Mouse (Mus musculus) liver, embryonic 14.5 days (tissue): ENCODE data around the gene Shld2. TPM values are rescaled to one million over a fixed set of nuclear protein-coding genes. Genes with fewer than 3 reads are reported as not detected.

Experiments
- ATAC-seq: fragments of 200-750 bp; cut with Nextera tagmentation; 2 replicates; pipeline ENCODE4 v1.8.0; 2017; ENCODE audit warnings: moderate number of reproducible peaks, mild to moderate bottlenecking, moderate library complexity; ENCODE audit not compliant: insufficient read depth
- DNase-seq, 3 experiments: peaks; one replicate each; pipeline ENCODE4 v3.0.0-alpha.2; 2012 to 2013; ENCODE audit warnings: low read depth in 3 of 3, low spot score in 3 of 3
- H3K27ac ChIP-seq: fragments of 300-500 bp; sonication (generic); 2 replicates; pipeline ENCODE4 v1.5.1; 2014; ENCODE audit warnings: moderate library complexity, mild to moderate bottlenecking, control low read depth, inconsistent platforms
- H3K27me3 ChIP-seq: fragments of 300-500 bp; sonication (generic); 2 replicates; pipeline ENCODE4 v1.6.1; 2014; ENCODE audit warnings: mild to moderate bottlenecking, low read length, moderate library complexity; ENCODE audit not compliant: control insufficient read depth, insufficient read depth
- H3K36me3 ChIP-seq: fragments of 300-500 bp; sonication (generic); replicated peaks from 2 replicates; pipeline ENCODE4 v1.6.1; 2014; ENCODE audit warnings: low read depth; ENCODE audit not compliant: control insufficient read depth, insufficient read depth
- H3K4me1 ChIP-seq, 2 experiments: fragments of 200-500 bp in 1 of 2; fragments of 300-500 bp in 1 of 2; sonication (generic) in 1 of 2; replicated peaks; 2 replicates each; pipeline ENCODE4 v1.6.1; 2012 to 2014; ENCODE audit warnings: antibody characterized with exemption in 1 of 2, inconsistent platforms in 1 of 2, low read length in 1 of 2; ENCODE audit not compliant: control insufficient read depth in 2 of 2, insufficient read depth in 2 of 2
- H3K4me2 ChIP-seq: fragments of 300-500 bp; sonication (generic); 2 replicates; pipeline ENCODE4 v1.6.1; 2014; ENCODE audit warnings: low read depth, mild to moderate bottlenecking, control low read depth, moderate library complexity
- H3K4me3 ChIP-seq, 2 experiments: fragments of 200-500 bp in 1 of 2; fragments of 300-500 bp in 1 of 2; sonication (generic) in 1 of 2; 2 replicates each; pipeline ENCODE4 v1.5.1; 2012 to 2014; ENCODE audit warnings: low read depth in 2 of 2, low read length in 2 of 2, mild to moderate bottlenecking in 2 of 2, control low read depth in 1 of 2, inconsistent platforms in 1 of 2, moderate library complexity in 1 of 2; ENCODE audit not compliant: insufficient read depth in 1 of 2
- H3K9ac ChIP-seq: fragments of 300-500 bp; sonication (generic); replicated peaks from 2 replicates; pipeline ENCODE4 v1.6.1; 2014; ENCODE audit warnings: mild to moderate bottlenecking, control low read depth, moderate library complexity
- H3K9me3 ChIP-seq: fragments of 300-500 bp; sonication (generic); 2 replicates; pipeline ENCODE4 v1.6.1; 2016; ENCODE audit warnings: low read length, mixed read lengths; ENCODE audit not compliant: control insufficient read depth
- CTCF ChIP-seq: IDR thresholded peaks from 2 replicates; pipeline ENCODE4 v1.5.1; 2016; ENCODE audit warnings: antibody characterized with exemption, low read depth, control low read depth
- EP300 ChIP-seq: IDR thresholded peaks from 2 replicates; pipeline ENCODE4 v1.6.1; 2016; ENCODE audit warnings: antibody characterized with exemption, low read depth
- WGBS: fragments of 180-500 bp; shearing (Covaris S2); extraction: QIAGEN DNeasy Blood & Tissue Kit; methylation state at CpG from one replicate; pipeline ENCODE4 v1.1.7; 2014; ENCODE audit not compliant: insufficient replicate concordance; 5-methylcytosine and 5-hydroxymethylcytosine counted together
- polyA plus RNA-seq, 2 experiments: library from polyadenylated mRNA; depleted of rRNA in 1 of 2; stranded (reverse) in 1 of 2; unstranded in 1 of 2; fragments of >200 nt; fragmentation: Nextera tagmentation in 1 of 2; extraction: Ambion mirVana in 1 of 2; gene quantifications; 2 replicates each; pipeline versions ENCODE4 v1.2.1 to v1.2.3; 2012 to 2014

Gene Shld2
- polyA plus RNA-seq, 2 experiments, result 3.0 to 4.8 TPM

DNA sequence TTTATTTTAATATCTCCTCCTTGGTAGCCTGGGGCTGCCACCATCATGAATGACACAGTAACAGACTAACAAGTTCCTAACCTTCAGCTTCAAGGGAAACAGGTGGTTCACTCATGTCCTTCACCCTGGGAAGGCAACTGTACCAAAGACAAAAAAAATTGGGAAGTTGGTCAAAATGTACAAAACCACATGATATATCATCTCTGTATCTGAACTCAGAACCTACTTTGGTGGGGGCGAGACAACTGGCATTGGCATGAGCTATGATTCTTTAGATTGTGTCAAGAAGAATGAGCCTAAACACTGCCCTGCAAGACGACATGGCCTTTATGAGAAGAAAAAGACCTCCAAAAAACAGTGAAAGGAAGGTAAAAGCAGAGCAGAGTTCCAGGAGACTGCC lies 29.5 kb downstream of the Shld2 start:
- ATAC-seq (no peak), DNase-seq (no peak)
- no peaks in the 10 kb centered on the region for H3K36me3 ChIP-seq
- WGBS, result 36% methylated on average over 2 of the region's 2 CpGs
- H3K27me3 ChIP-seq, result no peaks in the 10 kb centered on the region
- no peaks in the 10 kb centered on the region for H3K4me1 ChIP-seq
- TF ChIP-seq EP300, result no peak
- no peak for TF ChIP-seq CTCF
- no peaks in the 10 kb centered on the region for H3K9me3 ChIP-seq
- H3K27ac ChIP-seq, result no peak overlapping the region
- no peak overlapping the region for H3K9ac ChIP-seq
- no peak overlapping the region for H3K4me2 ChIP-seq
- H3K4me3 ChIP-seq, result no peak overlapping the region

DNA sequence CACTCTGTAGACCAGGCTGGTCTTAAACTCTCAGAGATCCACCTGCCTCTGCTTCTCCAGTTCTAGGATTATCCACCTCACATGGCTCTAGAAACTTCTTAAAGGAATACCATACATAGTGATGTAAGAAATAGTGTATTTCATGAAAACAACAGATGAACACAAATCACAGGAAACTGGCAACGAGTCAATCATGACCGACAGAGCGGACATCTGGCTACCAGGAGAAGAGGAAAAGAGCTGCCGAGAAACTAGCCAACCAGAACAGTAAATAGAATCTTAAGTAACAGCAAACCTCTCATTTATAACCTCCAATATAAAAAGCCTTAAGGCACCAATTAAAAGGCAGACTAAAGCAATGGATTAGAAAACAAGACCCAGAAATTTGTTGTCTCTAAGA lies 30.6 kb downstream of the Shld2 start:
- no peak overlapping the region for H3K9ac ChIP-seq
- H3K36me3 ChIP-seq, result no peaks in the 10 kb centered on the region
- TF ChIP-seq CTCF (no peak), EP300 (no peak)
- H3K9me3 ChIP-seq, result no peaks in the 10 kb centered on the region
- no peak overlapping the region for H3K27ac ChIP-seq
- no peaks in the 10 kb centered on the region for H3K4me1 ChIP-seq
- no peak overlapping the region for H3K4me3 ChIP-seq
- WGBS, result 59% methylated on average over 4 of the region's 4 CpGs
- H3K27me3 ChIP-seq, result no peaks in the 10 kb centered on the region
- no peak for DNase-seq
- H3K4me2 ChIP-seq, result no peak overlapping the region
- ATAC-seq, result no peak

DNA sequence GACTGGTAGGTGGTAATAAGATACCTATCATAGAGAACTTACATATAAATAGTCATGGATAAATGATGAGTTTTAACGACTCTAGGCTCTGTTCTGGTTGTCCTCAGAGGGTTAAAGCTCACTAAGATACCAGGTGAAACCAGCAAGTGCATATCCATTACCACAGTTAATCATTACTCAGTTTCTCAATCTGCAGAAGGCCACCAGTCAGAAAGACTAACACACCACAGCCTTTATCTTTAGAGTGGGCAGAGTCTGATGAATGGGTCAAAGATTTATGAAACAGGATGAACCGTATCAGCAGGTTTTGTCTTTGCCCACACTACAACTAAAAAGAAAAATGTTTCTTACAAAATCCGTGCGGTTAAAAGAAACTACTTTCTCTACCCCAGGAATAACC lies 35.1 kb downstream of the Shld2 start:
- no peak overlapping the region; the same call in 1 of the 2 replicates for H3K4me2 ChIP-seq
- TF ChIP-seq CTCF (no peak), EP300 (no peak)
- no peak overlapping the region for H3K9ac ChIP-seq
- H3K4me3 ChIP-seq, result no peak overlapping the region
- no peaks in the 10 kb centered on the region for H3K36me3 ChIP-seq
- ATAC-seq (peak; percentile 66; the same call in 1 of the 2 replicates), DNase-seq (peak in 1 of 3 experiments; percentile 23)
- H3K27ac ChIP-seq, result no peak overlapping the region
- H3K4me1 ChIP-seq, result no peaks in the 10 kb centered on the region; a peak in 1 of 4 replicates
- H3K9me3 ChIP-seq, result no peaks in the 10 kb centered on the region
- no peaks in the 10 kb centered on the region for H3K27me3 ChIP-seq
- WGBS, result 64% methylated on average over 4 of the region's 4 CpGs

DNA sequence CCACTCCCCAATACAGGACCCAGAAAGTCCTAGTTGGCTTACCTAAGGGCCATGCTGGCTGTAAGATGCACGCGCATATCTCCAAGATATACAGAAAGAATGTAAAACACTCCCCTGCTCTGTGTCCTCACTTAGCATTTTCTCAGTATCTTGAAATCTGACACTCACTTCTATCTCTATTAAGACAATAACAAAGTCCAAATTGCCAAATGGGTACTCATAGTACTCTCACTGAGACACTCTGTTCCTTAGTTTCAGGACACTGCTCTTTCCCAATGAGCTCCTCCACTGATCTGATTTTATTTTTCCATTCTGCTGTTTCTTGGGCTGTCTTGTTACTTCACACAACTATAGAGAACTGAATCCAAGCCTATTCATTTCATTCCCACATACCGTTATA lies 36.2 kb downstream of the Shld2 start:
- ATAC-seq, result no peak
- WGBS, result 81% methylated on average over 3 of the region's 3 CpGs
- TF ChIP-seq EP300 (no peak), CTCF (no peak)
- Histone ChIP-seq H3K27me3 (no peaks in the 10 kb centered on the region), H3K4me3 (no peak overlapping the region), H3K9ac (no peak overlapping the region), H3K36me3 (no peaks in the 10 kb centered on the region), H3K4me2 (no peak overlapping the region), H3K4me1 (no peaks in the 10 kb centered on the region; a peak in 1 of 4 replicates), H3K27ac (no peak overlapping the region), H3K9me3 (no peaks in the 10 kb centered on the region)
- DNase-seq, result no peak

DNA sequence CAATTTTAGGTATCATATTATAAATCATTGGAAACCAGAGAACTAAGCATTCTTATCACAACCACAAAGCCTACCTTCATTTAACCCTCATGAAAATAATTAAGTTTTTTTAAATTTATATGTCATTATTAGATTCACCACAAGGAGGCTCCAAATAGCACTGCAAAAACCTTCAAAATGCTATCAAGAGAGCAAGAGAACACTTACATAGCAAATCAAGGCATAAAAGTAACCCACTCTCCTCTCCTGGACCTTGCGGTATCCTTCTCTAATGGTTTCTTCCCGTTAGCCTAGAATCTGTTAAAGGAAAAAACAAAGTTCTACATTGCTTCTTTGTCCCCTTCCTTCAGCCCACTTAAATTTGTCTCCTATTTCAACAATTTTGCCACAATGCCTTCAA lies 37.0 kb downstream of the Shld2 start:
- Histone ChIP-seq H3K4me2 (no peak overlapping the region), H3K4me3 (no peak overlapping the region), H3K27ac (no peak overlapping the region), H3K4me1 (no peaks in the 10 kb centered on the region; a peak in 1 of 4 replicates), H3K27me3 (no peaks in the 10 kb centered on the region), H3K36me3 (no peaks in the 10 kb centered on the region), H3K9me3 (no peaks in the 10 kb centered on the region), H3K9ac (no peak overlapping the region)
- DNase-seq (no peak), ATAC-seq (no peak)
- WGBS, result 52% methylated on average over 2 of the region's 2 CpGs
- no peak for TF ChIP-seq EP300
- TF ChIP-seq CTCF, result no peak
